Comparison of ENCODE assay signal across 14 mouse cellular contexts in genomic region chr19:7226511-7226914, GRCm38 (mm10). TPM values are rescaled to one million over a fixed set of nuclear protein-coding genes. Genes with fewer than 3 reads are reported as not detected.
DNase-seq lines count a peak whose midpoint lies in the region; ATAC-seq lines count a peak whose summit lies in the region.
"Had no signal": no experiment of that assay in that cellular context is flagged by ENCODE, and none has a peak within 500 bp of the region (broad histone marks: within the 10 kb centered on the region; RNA-seq: fewer than 3 reads in every experiment).

No protein-coding gene starts in this region.

- no peak for ATAC-seq in kidney, embryonic 14.5 days (ENCODE audit: low FRiP score, low TSS enrichment)
- peak; percentile 81 for ATAC-seq in intestine, embryonic 15.5 days
- ATAC-seq in neutrophil, adult 5-6 weeks (ENCODE audit: extremely low read depth, insufficient number of reproducible peaks, low FRiP score, poor library complexity, severe bottlenecking), result peak; percentile 70
- ATAC-seq: activated CD4-positive, CD25-positive, alpha-beta regulatory T cell, adult 4 months; midbrain, embryonic 16.5 days had no signal

- H3K9ac ChIP-seq in kidney, embryonic 14.5 days (ENCODE audit: low read depth, low read length), result no peak overlapping the region
- no peak overlapping the region for H3K9ac ChIP-seq in intestine, embryonic 15.5 days

- peak; percentile 82 for DNase-seq in kidney, adult 9 months
- DNase-seq in adipocyte (ENCODE audit: low spot score), result peak; percentile 88
- DNase-seq in ovary, adult 18-20 months (ENCODE audit: low spot score), result no peak
- DNase-seq in urinary bladder, adult 2 months (ENCODE audit: low spot score), result no peak
- no peak for DNase-seq in ovary, postnatal 10 days (ENCODE audit: low spot score)
- DNase-seq: cerebellum, adult 9-10 months; gastrocnemius, postnatal 14 days; heart, postnatal 36 days had no signal

- WGBS in kidney, embryonic 14.5 days, result 80% methylated on average over 6 of the region's 6 CpGs
- 55% methylated on average over 6 of the region's 6 CpGs for WGBS in intestine, embryonic 15.5 days

- no peak overlapping the region for H3K4me3 ChIP-seq in kidney, embryonic 14.5 days (ENCODE audit: low read length)
- H3K4me3 ChIP-seq in intestine, embryonic 15.5 days (replicated peaks), result no peak overlapping the region
- H3K4me3 ChIP-seq: erythroblast, embryonic 14.5 days had no signal

- H3K4me1 ChIP-seq in kidney, embryonic 14.5 days (ENCODE audit: control insufficient read depth, insufficient read depth, low read length), result no peaks in the 10 kb centered on the region
- H3K4me1 ChIP-seq in intestine, embryonic 15.5 days (replicated peaks), result peaks cover 8% of the 10 kb centered on the region; the same call in 1 of the 2 replicates

- no peak overlapping the region for H3K4me2 ChIP-seq in kidney, embryonic 14.5 days (replicated peaks; ENCODE audit: low read depth, low read length)
- H3K4me2 ChIP-seq in intestine, embryonic 15.5 days (replicated peaks), result no peak overlapping the region; the same call in 1 of the 2 replicates

- H3K36me3 ChIP-seq in kidney, embryonic 14.5 days (ENCODE audit: control insufficient read depth, insufficient read depth, low read length), result peaks cover 53% of the 10 kb centered on the region
- peaks cover 34% of the 10 kb centered on the region for H3K36me3 ChIP-seq in intestine, embryonic 15.5 days

- no peaks in the 10 kb centered on the region for H3K27me3 ChIP-seq in kidney, embryonic 14.5 days (ENCODE audit: control insufficient read depth, insufficient read depth, low read length)
- no peaks in the 10 kb centered on the region for H3K27me3 ChIP-seq in intestine, embryonic 15.5 days (replicated peaks)

- no peak overlapping the region for H3K27ac ChIP-seq in kidney, embryonic 14.5 days (ENCODE audit: low read depth, low read length)
- H3K27ac ChIP-seq in intestine, embryonic 15.5 days, result peak overlapping the region; percentile 72

- no peaks in the 10 kb centered on the region for H3K9me3 ChIP-seq in kidney, embryonic 14.5 days (ENCODE audit: control insufficient read depth, low read length)
- no peaks in the 10 kb centered on the region for H3K9me3 ChIP-seq in intestine, embryonic 15.5 days

RNA-seq across cellular contexts. Expression of gene Cox8a, which starts 9.1 kb away (rescaled TPM):
- 1,171 and 1,487 TPM in 2 replicates for polyA plus RNA-seq in kidney, embryonic 14.5 days (2014; fragmentation: Nextera tagmentation; extraction: Ambion mirVana)
- polyA plus RNA-seq in intestine, embryonic 15.5 days (2015; fragmentation: Nextera tagmentation; extraction: Ambion mirVana), result 1,343 and 1,351 TPM in 2 replicates
- 208 and 218 TPM in 2 replicates for total RNA-seq in neutrophil, adult 5-6 weeks (2017)
- 508 and 528 TPM in 2 replicates for polyA plus RNA-seq in urinary bladder, adult 2 months (2012; rRNA removed)

RNA-seq across cellular contexts. Expression of gene Naa40, which starts 14.5 kb away (rescaled TPM):
- polyA plus RNA-seq in kidney, embryonic 14.5 days (2014; fragmentation: Nextera tagmentation; extraction: Ambion mirVana), result 57.8 and 90.7 TPM in 2 replicates
- 49.8 and 52.9 TPM in 2 replicates for polyA plus RNA-seq in intestine, embryonic 15.5 days (2015; fragmentation: Nextera tagmentation; extraction: Ambion mirVana)
- total RNA-seq in neutrophil, adult 5-6 weeks (2017), result 19.6 and 24.4 TPM in 2 replicates
- polyA plus RNA-seq in urinary bladder, adult 2 months (2012; rRNA removed), result 25.7 and 27.6 TPM in 2 replicates

RNA-seq across cellular contexts. Expression of gene Otub1, which starts 20.4 kb away (rescaled TPM):
- polyA plus RNA-seq in kidney, embryonic 14.5 days (2014; fragmentation: Nextera tagmentation; extraction: Ambion mirVana), result 237 and 255 TPM in 2 replicates
- 166 and 172 TPM in 2 replicates for polyA plus RNA-seq in intestine, embryonic 15.5 days (2015; fragmentation: Nextera tagmentation; extraction: Ambion mirVana)
- total RNA-seq in neutrophil, adult 5-6 weeks (2017), result 45.5 and 48.9 TPM in 2 replicates
- polyA plus RNA-seq in urinary bladder, adult 2 months (2012; rRNA removed), result 91.0 and 97.6 TPM in 2 replicates

RNA-seq across cellular contexts. Expression of gene Rcor2, which starts 40.6 kb away (rescaled TPM):
- polyA plus RNA-seq in kidney, embryonic 14.5 days (2014; fragmentation: Nextera tagmentation; extraction: Ambion mirVana), result 9.8 and 16.0 TPM in 2 replicates
- 12.1 and 12.8 TPM in 2 replicates for polyA plus RNA-seq in intestine, embryonic 15.5 days (2015; fragmentation: Nextera tagmentation; extraction: Ambion mirVana)
- 2.1 and 2.4 TPM in 2 replicates for total RNA-seq in neutrophil, adult 5-6 weeks (2017)
- polyA plus RNA-seq in urinary bladder, adult 2 months (2012; rRNA removed), result 10.2 and 10.4 TPM in 2 replicates
- polyA plus RNA-seq: activated CD4-positive, CD25-positive, alpha-beta regulatory T cell, adult 4 months had no signal

Comparison
In these comparisons a context has a peak if more than half of its experiments do, and no peak if none do; other contexts are left out.
1. DNase-seq: peak in kidney, adult 9 months (single experiment) and adipocyte (single experiment); none in ovary, adult 18-20 months (single experiment), urinary bladder, adult 2 months (single experiment) and ovary, postnatal 10 days (single experiment).